Mouse (Mus musculus): Measurements from ENCODE around the gene Lrsam1. TPM values are rescaled to one million over a fixed set of nuclear protein-coding genes. Genes with fewer than 3 reads are reported as not detected.

Gene Lrsam1
- polyA plus RNA-seq, 1 experiment, result 8.5 TPM

DNA sequence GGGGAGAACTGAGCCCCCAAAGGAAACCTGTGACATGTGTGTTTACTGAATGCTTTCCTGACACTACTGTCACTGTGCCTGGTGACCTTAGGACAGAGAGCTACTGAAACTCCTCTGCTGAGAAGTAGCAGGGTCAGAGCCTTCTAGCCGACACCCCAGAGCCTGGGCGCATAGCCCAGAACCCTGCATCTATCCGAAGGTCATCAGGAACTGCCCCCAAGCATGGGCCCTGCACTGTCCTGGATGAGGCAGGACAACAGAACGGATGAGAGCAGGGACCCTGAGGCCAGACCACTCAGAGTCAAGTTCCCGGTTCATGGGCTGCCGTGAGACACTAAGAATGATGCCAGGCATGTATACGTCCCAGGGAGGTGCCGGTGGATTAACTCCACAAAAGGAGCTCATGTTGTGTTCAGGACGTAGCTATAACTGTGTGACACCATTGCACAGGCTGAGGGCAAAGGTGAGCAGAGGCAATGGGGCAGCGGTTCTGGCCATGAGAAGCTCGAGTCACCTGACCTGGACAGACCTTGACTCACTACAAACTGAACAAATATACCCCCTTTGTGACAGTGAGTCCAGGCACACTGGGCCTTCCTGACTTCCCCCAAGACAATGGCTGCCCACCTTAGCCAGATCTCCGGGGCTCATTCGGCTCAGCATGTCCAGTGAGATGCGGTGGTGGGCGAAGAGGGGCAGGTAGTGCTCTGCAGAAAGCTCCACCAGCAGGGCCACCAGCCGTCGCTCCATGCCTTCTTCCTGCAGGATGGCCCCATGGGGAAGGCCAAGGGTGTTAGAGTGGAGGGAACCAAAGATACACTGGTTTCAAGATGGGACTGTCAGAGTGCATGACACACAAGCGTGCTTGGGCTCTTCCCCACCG, 32.2 kb downstream of the Lrsam1 start:
- Histone ChIP-seq H3K9me3 (no peaks in the 10 kb centered on the region), H3K4me1 (peaks cover 10% of the 10 kb centered on the region; the same call in 1 of the 2 replicates), H3K27me3 (replicated peaks) (peaks cover 32% of the 10 kb centered on the region), H3K36me3 (replicated peaks; ENCODE audit: low read length) (peaks cover 67% of the 10 kb centered on the region), H3K4me3 (replicated peaks) (no peak overlapping the region)
- TF ChIP-seq FLI1 (IDR thresholded peaks at IDR 0.05; ENCODE audit: low read length) (no peak), GATA1 (IDR thresholded peaks at IDR 0.05; ENCODE audit: borderline replicate concordance, low read length) (no peak)

DNA sequence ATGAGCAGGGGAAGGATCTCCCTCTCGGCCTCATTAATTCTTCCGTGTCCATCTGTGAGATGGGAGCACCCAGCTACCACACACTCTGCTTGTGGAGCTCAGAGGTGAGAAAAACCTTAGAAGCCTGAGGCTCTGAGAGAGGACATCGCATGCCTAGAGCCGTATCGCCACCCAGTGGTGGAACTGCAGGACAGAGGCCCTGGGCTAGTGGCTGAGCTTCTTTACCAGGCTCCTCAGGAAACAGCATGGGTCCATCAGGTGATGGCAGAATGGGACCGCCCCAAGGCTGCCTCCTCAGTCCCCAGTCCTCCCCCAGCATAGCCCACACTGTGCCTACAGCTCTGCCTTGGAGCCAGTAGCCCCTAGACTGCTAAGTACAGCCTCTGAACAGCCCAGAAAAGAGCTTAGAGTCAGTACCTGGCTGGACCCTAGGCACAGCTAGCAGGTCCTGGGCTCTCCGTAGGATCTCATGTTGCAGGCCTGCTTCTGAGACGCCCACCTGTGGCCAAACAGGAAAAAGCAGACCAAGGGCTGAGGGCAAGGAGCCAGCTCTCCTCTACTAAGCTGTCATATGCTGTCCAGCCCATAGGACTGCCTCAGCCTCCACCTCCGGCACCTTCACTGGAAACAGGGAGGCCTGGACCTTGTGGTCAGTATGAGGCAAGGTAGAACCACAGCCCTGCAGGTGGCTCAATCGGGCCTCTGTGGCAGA, 33.0 kb downstream of the Lrsam1 start:
- peaks cover 67% of the 10 kb centered on the region for H3K36me3 ChIP-seq (replicated peaks; ENCODE audit: low read length)
- peaks cover 5% of the 10 kb centered on the region; the same call in 1 of the 2 replicates for H3K4me1 ChIP-seq
- TF ChIP-seq FLI1 (IDR thresholded peaks at IDR 0.05; ENCODE audit: low read length), result no peak
- TF ChIP-seq GATA1 (IDR thresholded peaks at IDR 0.05; ENCODE audit: borderline replicate concordance, low read length), result no peak
- no peak overlapping the region for H3K4me3 ChIP-seq (replicated peaks)
- peaks cover 32% of the 10 kb centered on the region for H3K27me3 ChIP-seq (replicated peaks)
- no peaks in the 10 kb centered on the region for H3K9me3 ChIP-seq

DNA sequence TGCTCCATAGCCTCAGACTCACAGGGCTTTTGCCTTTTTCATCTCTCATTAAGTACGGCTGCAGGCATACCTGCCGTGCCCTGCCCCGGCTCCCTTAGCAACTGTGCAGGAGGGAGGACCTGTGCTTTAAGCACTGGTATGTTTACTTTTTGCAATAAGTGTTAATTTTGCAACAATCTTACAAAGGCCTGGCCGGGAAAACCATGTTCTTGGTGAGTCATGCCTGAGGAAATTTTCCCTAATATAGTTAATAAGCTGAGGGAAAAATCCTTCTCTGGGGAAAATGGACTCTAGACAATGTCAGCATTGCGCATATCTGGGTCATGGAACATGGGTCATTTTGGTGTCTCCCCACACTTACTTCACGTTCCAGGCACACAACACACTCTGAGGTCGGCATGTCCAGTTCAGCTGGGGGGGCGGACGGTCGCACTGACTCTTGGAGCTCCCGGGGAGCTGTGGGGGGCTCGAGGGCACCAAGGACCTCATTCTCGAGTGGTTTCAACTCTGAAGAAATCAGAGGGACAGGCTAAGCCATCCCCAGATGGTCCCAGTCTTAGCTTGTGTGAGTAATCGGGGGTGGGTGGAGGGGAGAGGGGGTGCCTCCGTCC, 33.7 kb downstream of the Lrsam1 start:
- Histone ChIP-seq H3K36me3 (replicated peaks; ENCODE audit: low read length) (peaks cover 67% of the 10 kb centered on the region), H3K4me1 (peaks cover 7% of the 10 kb centered on the region; the same call in 1 of the 2 replicates), H3K27me3 (replicated peaks) (peaks cover 33% of the 10 kb centered on the region), H3K9me3 (no peaks in the 10 kb centered on the region), H3K4me3 (replicated peaks) (no peak overlapping the region)
- TF ChIP-seq GATA1 (IDR thresholded peaks at IDR 0.05; ENCODE audit: borderline replicate concordance, low read length) (no peak), FLI1 (IDR thresholded peaks at IDR 0.05; ENCODE audit: low read length) (no peak)

DNA sequence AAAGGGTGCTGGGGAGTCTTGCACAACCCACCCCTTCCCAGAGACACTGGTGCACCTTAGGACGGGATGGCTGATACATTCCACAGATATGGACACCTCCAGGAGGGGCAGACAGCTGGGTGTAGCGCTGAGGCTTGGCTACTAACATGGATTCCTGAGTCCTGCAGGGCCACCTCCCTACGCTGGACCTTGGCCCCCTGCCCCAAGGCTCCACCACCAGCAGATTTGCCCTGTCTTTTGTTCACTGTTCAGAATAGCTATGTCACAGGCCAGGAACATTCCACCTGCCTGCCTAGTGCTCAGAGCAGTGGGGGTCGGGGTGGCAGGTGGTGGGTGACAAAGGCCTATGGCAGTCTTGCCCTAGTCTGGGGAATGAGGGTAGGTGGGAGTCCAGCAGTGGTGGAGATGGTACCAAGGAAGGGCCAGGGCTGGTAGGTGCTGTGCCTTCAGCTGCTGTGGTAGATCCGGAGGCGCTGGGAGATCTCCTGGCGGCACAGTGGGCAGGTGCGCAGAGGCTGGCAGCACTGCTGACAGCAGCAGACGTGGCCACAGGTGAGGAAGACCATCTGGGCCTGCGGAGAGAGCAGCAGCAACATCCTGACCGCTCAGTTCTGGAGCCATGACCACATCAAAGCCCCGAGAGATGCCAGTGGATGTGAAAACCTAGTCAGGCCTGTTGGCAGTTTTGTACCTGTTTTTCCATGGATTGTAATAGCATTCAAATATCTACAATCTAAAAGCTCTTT, 34.9 kb downstream of the Lrsam1 start:
- peaks cover 11% of the 10 kb centered on the region; the same call in 1 of the 2 replicates for H3K4me1 ChIP-seq
- TF ChIP-seq FLI1 (IDR thresholded peaks at IDR 0.05; ENCODE audit: low read length), result no peak
- no peak for TF ChIP-seq GATA1 (IDR thresholded peaks at IDR 0.05; ENCODE audit: borderline replicate concordance, low read length)
- H3K4me3 ChIP-seq (replicated peaks), result no peak overlapping the region
- H3K9me3 ChIP-seq, result no peaks in the 10 kb centered on the region
- peaks cover 73% of the 10 kb centered on the region for H3K36me3 ChIP-seq (replicated peaks; ENCODE audit: low read length)
- H3K27me3 ChIP-seq (replicated peaks), result peaks cover 41% of the 10 kb centered on the region

DNA sequence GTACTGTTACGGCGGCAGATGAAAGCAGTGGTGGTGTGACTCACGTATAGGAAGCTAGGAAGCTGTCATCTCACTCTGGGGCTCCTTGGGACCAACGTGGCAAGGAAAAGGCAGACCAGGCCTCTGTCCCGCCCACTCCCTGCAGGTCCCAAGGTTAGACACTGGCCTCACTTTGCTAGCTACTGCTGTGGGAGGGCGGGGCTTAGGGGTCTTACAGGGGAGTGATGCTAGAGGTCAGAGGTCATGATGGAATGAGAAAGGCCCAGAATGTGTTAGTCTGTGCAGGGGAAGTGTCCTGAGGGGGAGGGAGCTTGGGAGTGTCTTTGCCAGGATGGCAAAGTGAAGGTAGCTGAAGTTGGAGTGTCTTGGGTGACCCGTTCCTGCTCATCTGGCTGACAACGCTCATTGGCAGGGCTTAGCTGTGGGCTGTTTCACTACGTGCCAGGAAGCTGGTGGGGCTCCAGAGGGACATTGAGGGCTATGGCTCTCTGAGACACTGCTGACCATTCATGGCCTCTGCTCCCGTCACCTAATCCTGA, 37.0 kb downstream of the Lrsam1 start:
- TF ChIP-seq FLI1 (IDR thresholded peaks at IDR 0.05; ENCODE audit: low read length) (no peak), GATA1 (IDR thresholded peaks at IDR 0.05; ENCODE audit: borderline replicate concordance, low read length) (no peak)
- Histone ChIP-seq H3K4me3 (replicated peaks) (no peak overlapping the region), H3K9me3 (no peaks in the 10 kb centered on the region), H3K36me3 (replicated peaks; ENCODE audit: low read length) (peaks cover 77% of the 10 kb centered on the region), H3K27me3 (replicated peaks) (peaks cover 57% of the 10 kb centered on the region), H3K4me1 (peaks cover 11% of the 10 kb centered on the region; the same call in 1 of the 2 replicates)

DNA sequence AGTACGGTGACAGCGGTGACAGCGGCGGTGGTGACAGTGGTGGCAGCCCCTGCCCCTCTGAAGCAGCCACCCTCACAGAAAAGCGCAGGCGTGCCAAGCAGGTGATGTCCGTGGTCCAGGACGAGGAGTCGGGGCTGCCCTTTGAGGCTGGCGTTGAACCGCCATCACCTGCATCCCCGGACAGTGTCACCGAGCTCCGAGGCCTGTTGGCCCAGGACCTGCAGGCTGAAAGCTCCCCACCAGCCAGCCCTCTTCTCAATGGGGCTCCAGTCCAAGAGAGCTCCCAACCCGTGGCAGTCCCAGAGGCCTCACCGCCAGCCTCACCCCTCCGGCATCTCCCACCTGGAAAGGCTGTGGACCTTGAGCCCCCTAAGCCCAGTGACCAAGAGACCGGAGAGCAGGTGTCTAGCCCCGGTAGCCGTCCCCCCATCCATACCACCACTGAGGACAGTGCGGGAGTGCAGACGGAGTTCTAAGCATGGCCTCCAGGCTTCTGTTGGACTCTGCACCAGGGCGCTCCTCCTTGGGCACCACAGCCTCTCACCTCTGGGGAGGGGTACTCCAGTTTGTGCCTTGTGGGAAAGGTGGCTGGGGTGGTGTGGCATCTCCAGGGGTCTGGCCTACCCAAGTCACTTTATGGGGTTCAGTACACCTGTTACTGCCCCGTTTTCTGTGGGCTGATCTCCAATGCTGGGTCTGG, 37.7 kb downstream of the Lrsam1 start:
- no peak for TF ChIP-seq GATA1 (IDR thresholded peaks at IDR 0.05; ENCODE audit: borderline replicate concordance, low read length)
- no peak for TF ChIP-seq FLI1 (IDR thresholded peaks at IDR 0.05; ENCODE audit: low read length)
- Histone ChIP-seq H3K4me3 (replicated peaks) (peak overlapping the region; percentile 38), H3K4me1 (peaks cover 14% of the 10 kb centered on the region; the same call in 1 of the 2 replicates), H3K9me3 (no peaks in the 10 kb centered on the region), H3K36me3 (replicated peaks; ENCODE audit: low read length) (peaks cover 77% of the 10 kb centered on the region), H3K27me3 (replicated peaks) (peaks cover 64% of the 10 kb centered on the region)

DNA sequence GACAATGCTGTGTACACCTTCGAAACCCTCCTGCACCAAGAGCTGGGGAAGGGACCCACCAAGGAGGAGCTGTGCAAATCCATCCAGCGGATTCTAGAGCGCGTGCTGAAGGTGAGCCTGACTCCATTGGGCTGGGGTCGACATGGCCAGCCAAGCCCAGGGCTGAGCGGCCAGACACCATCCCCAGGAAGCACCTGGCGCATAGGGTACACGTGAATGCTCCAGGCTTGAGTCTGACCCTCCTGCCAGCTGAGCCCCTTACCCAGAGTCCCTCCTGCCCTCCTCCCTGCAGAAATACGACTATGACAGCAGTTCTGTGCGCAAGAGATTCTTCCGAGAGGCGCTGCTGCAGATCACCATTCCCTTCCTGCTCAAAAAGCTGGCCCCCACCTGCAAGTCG, 38.9 kb downstream of the Lrsam1 start:
- Histone ChIP-seq H3K36me3 (replicated peaks; ENCODE audit: low read length) (peaks cover 73% of the 10 kb centered on the region), H3K4me3 (replicated peaks) (no peak overlapping the region), H3K27me3 (replicated peaks) (peaks cover 67% of the 10 kb centered on the region), H3K9me3 (no peaks in the 10 kb centered on the region), H3K4me1 (peaks cover 21% of the 10 kb centered on the region)
- TF ChIP-seq GATA1 (IDR thresholded peaks at IDR 0.05; ENCODE audit: borderline replicate concordance, low read length), result no peak
- TF ChIP-seq FLI1 (IDR thresholded peaks at IDR 0.05; ENCODE audit: low read length), result no peak

DNA sequence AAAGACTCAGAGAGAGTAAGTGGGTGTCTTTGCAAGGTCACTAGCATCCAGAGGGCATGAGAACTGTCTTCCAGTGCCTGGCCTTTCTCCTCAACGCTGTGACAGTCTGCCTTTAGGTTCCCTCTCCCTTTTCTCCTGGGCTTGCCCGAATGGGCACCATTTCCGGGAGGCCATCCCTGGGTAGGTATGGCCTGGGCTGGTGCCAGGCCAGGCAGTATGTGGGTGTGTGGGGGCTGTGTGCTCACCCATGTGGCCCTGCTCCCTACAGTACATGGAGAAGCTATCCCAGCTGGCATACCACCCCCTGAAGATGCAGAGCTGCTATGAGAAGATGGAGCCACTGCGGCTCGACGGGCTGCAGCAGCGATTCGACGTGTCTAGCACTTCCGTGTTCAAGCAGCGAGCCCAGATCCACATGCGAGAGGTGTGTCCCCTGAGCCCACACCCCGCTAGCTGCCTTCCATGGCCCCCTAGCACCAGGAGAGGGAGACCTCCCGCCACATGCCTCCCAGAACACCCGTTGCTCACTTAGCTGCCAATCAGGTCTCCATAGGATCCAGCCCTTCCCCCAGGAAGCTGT, 39.5 kb downstream of the Lrsam1 start:
- H3K36me3 ChIP-seq (replicated peaks; ENCODE audit: low read length), result peaks cover 67% of the 10 kb centered on the region
- H3K4me3 ChIP-seq (replicated peaks), result no peak overlapping the region
- TF ChIP-seq GATA1 (IDR thresholded peaks at IDR 0.05; ENCODE audit: borderline replicate concordance, low read length) (no peak), FLI1 (IDR thresholded peaks at IDR 0.05; ENCODE audit: low read length) (no peak; the same call in 1 of the 2 replicates)

More for the DNA sequence above, 39.5 kb downstream of the Lrsam1 start:
- Histone ChIP-seq H3K9me3 (no peaks in the 10 kb centered on the region), H3K4me1 (peaks cover 28% of the 10 kb centered on the region), H3K27me3 (replicated peaks) (peaks cover 65% of the 10 kb centered on the region)
